Mouse (Mus musculus) cerebral cortex, adult 2 months (tissue): ENCODE measurements around the gene Gm9821.

ENCODE experiments used
- WGBS: fragments of 180-500 bp; shearing (Covaris S2); methylation state at CpG from one replicate; pipeline ENCODE4 v1.1.7; 2018; 5-methylcytosine and 5-hydroxymethylcytosine counted together

Gene Gm9821

DNA sequence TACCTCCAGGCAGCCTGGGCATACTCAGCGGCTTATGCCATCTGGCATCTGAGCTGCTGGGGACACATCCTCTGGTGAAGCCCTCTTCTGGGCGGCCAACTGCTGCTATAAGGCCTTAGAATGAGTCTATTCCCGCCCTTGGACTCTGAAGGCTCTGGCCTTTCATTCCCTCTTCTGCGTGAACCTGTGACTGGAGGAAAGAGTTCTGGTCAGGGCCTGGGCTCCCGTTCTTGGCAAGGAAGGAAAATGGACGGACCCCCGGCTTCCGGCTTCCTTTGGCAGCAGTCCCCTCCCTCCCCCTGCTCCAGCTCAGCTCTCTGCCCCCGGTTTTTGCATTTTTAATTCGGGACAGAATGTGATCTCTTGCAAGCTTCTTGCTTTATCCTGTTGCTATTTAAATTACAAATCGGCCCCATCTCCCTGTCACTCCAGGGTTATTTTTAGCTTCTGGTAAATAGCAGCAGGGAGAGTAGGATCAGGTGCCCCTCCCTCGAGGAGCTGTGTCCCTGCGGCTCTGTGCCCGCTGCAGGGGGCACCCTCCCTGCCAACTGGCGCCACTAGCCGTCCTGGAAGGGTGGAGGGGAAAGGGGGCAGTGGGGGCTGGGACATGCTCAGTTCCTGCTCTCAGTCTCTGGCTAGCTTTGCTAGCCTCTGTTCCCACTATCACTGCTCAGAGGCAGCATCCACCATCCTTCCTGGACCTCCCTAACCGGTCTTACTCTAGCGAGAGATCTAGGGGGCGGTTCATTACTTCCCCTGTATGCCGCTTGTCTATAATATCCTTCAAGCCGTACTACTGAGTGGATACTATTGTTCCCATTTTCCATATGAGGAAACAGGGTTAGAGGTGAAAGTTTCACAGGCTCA, 26.0 kb downstream of the Gm9821 start:
- 9% methylated on average over 21 of the region's 21 CpGs for WGBS

DNA sequence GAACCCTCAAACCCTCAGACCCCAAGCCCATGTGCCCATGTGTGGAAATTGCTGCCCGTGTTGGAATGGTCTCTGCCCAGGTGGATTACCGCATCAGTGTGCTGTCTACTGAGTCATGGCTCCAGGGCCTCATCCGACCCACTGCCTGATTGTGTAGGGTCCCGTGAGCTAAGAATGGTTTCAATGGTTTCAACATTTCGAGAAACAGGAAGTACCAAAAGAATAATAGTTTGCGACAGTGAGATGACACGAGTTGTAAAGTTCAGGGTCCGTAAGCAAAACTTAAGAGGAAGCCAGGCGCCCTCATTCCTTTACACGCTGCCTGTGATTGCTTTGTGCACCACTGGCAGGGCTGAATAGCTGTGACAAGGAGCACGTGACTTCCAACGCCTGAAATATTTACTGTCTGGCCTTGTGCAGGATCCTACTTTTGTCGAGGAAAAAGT, 26.6 kb downstream of the Gm9821 start:
- WGBS, result 40% methylated on average over 13 of the region's 13 CpGs

DNA sequence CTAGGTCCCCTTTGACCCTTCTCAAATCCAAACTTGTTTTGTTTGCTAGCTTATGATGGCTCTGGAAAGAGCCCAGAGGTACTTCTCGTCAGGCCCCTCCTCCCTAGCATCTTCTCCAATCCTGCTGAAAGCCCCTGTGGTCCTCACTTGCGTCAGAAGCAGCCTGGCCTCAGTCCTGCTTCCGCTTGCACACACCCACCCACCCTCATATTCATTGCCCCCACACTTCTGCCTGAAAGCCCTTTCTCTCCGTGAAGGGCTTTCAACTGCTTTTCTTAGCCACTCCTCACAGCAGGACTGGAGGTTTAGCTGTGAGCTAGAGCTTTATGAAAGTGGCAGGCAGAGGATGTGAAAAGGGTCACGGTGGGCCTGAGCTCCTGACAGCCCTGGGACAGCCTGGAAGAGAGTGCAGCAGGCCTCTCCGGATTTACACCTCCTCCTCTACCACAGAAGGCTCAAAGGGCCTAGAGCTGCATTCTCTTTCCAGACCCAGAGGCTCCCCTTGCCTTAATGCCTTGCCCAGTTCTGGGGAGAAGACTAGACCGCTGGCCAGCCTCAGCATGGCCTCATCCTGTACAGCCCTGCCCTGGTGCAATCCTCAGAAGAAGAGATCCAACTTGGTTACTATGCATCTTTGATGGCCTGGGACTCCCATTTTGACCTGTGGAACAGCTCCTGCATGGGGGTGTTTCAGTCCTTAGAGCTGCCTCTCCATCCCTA, 28.1 kb downstream of the Gm9821 start:
- WGBS, result 43% methylated on average over 7 of the region's 7 CpGs

DNA sequence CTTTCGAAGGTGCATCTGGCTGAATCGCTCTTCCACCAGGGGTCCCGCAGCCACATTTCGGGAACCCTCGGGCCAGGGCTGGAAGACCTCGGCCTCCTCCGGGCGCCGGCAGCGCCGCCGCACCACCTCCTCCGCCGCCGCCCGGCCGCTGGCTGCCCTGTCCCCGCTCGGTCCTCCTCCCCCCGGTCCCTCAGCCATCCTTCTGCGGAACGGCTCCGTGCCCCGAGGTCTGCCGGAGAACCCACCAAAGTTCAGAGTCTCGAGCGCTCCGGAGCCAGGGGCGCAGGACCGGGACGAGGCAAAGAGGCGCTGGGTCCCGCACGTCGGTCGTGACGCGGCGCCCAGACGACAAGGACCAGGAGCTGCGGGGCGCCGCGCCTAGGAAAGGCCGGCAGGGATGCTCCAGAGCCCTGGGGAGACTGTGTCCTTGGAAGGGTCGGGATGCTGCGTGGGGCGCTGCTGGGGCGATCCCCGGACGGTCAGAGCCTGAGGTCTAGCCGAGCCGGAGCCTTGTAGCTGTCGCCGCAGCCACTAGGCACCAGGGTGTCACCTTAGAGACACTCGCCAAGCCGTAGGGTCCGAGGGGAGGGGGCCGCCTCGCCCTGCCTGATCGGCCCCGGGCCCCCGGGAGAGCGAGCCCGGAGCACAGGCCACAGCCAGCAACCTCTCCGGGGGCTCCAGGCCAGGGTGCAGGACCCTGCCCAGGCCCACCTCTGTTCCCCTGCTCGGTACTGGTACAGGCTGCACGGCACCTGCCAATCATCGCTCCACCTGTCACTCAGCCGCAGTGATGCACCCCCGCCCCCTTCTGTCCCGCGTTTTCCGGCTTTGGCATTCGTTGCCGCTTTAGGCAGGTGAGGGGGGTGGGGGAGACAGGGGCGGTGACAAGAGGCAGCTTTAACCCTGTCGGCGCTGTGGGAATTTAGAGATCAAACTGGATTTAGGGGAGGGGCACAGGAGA, 30.4 kb downstream of the Gm9821 start, which contains the start of gene Dgkz:
TSS of gene Dgkz (minus strand) at position 284 of the 961 bp plus-strand sequence.
- WGBS, result 2% methylated on average over 79 of the region's 79 CpGs

DNA sequence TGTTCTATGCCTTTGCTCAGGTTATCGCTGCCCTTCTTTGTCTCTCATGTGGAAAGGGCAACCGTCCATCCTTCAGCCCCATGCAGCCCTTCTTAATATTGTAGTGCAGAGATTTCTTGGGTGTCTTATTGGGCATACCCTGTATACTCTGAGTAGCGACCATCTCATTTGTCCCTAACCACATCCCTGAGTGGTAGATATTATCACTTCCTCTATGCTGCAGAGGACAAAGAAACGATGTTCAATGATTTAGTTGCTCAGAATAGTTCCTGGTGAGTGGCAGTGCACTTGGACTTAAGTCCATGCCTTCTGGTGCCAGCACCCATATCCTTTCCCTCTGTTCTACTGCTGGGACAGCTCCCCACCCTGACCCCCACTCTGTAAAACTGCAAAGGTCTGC, 32.5 kb downstream of the Gm9821 start:
- 76% methylated on average over 4 of the region's 4 CpGs for WGBS

DNA sequence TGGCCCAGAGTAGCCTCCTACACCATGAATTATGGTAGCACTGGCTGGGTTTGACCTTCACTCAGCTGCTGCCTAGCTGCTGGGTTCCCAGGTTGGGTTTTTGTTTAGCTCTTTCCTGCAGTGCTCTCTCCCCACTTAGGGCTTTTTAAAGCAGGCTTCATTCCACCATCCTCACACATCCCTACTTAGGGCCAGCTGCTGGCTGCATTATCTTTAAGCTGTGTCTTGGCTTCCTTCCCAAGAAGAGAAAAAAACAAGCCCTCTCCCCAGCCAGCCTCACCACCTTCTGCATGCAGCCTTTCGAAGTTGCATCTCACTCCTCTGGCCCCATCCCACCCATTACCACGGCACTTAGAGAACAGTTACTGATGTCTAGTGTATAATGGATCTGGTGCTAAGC, 33.0 kb downstream of the Gm9821 start:
- WGBS, result 31% methylated on average over 2 of the region's 2 CpGs

DNA sequence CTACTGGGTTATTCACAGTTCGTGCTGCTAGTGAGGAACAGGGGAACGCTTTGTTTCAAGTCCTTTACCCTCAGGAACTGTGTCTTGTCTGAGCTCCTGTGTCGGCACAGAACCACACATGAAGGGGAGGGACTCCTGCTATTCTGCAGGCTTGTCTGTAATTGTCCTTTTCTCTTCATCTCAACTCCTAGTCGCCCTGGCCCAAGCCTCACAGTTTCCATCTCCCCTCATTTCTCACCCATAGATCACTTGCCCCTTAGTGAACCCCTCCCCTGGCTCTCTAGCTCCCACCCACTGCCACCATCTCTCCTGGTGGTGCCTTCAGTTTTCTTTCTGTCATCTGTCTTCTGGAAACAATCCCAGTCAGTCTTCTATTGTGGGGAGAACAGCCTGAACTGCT, 34.7 kb downstream of the Gm9821 start:
- 42% methylated on average over 4 of the region's 4 CpGs for WGBS

DNA sequence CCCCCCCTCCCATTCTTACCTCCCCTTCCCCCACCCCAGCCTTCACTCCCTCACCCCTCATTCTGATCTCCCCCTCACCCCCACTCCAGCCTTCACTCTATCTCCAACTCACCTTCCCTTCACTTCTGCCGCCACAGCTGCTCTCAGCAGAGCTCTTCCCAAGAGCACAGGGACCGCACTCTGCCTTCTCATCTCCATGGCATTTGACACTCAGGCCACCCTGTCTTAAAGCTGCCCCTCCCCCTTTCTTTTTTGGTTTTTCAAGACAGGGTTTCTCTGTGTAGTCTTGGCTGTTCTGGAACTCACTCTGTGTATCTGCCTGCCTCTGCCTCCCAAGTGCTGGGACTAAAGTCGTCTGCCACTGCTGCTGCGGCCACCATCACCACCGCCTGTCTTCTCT, 35.3 kb downstream of the Gm9821 start:
- WGBS, result 87% methylated on average over 5 of the region's 5 CpGs

DNA sequence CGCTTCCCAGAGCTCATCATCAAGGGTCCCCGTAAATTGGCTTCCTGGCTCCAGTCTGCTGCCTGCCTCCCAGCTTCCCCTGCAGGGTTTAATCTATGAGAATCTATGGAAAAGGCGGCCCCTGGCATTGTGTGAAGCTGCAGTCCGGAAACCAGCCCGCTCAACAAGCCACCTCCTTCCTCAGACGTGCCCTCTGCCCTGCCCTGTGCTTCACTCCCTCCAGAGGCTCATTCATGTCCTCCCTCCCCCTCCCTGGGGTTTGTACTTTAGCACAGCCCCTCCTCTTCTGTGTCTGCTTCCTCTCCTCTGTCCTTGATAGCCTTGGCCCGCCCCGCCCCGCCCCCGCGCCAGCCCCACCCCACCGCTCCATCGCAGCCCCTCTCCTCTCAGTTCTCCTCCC, 38.9 kb downstream of the Gm9821 start:
- 27% methylated on average over 8 of the region's 13 CpGs for WGBS

DNA sequence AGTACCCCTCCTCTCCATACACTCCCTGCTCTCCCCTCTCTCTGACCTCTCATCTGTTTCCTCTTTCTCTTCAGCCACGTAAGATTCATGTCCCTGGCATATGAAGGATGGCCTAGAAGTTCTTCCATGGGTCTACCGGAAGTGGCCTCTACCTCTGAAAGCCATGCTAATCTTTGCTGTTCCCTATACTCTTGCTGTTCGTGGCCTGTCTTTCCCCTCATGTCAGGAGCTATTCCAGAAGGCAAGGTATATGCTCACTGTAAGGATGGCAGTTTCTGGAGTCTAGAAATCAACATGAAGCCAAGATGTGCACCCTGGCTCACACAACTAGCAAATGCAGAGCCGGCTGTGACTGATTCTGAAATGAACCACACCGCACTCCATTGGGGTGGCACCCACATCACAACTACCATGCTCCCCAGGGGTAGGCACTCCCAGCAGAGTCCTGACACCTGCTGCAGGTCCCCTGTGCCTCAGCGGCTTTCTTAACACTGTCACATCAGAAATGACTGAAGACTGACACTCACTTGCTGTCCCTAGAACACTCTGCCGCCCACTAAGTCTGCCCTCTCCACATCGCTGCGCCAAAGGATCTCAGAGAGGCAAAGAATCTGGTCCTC, 39.5 kb downstream of the Gm9821 start:
- 66% methylated on average over 9 of the region's 9 CpGs for WGBS

DNA sequence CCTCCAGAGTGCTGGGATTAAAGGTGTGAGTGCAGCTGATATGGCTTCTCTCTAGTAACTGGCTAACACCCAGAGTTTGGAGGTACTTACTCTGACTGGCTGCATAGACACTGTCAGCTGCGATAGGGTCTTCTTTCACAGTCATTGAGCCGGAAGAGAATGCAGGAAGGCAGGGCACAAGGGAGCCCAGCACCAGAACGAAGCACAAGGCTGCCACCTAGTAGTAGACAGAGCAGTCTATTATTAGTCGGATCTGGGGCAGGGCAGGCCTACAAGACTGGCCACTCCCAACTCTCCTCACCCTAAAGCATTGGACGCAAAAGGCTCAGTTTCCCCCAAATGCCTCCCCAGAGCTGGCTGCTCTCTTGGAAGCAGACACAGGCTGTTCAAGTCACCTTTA, 40.6 kb downstream of the Gm9821 start:
- WGBS, result 14% methylated on average over 5 of the region's 5 CpGs

DNA sequence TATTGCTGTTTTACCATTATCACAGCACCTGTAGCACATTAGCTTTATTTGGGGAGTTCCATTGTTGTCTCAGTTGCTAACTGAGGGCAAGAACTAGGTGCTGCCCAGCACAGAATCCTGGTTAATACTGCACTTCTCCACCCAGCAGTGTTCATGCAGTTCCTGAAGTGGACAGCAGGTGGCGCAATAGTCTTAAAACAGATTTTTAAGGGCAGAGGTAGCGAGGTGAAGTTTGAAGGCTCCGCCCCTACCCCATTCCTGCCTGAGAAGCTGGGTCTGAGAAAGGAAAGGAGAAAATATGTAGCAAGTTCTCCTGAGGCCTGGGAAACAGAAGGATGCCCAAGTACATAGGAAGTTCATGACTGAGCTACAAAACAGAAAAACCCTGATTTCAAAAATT, 42.0 kb downstream of the Gm9821 start:
- 0% methylated on average over 3 of the region's 3 CpGs for WGBS

DNA sequence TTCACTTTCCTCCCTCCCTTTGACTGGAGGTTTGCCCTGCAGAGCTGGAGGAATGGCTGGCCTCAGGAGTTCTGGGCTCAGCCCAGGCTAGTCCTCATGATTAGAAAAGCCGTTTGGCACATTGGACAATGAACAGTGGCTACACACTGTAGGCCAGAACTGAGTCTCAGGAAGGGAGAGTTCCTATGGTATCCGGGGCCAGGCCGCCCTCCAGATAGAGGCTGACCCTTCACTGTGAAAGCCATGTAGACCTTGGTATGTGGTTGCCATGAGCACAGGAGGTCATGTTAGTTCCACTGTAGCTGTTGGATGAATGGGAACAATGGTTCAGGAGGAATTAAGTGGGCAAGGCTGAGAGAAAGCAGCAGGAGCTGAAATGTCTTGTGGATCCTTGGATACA, 47.9 kb downstream of the Gm9821 start:
- WGBS, result 75% methylated on average over 3 of the region's 3 CpGs

DNA sequence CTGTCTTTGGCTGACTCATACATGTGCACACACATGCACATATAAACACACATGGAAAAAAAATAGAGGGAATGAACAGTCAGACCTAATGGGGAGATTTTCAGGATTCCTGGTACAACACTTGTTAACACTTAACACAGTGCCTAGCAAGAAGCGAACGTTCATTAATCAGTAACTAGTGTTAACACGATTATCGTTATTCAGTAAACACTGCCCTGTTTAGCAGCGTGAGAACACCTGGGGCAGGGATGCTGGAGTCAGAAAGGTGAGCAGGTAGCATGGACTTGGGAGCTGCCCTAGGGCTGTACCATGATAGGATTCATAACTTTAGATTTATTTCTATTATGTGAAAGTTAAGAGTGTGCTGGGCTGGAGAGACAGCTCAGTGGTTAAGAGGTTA, 50.5 kb downstream of the Gm9821 start:
- WGBS, result 90% methylated on average over 5 of the region's 5 CpGs
